Mouse (Mus musculus) liver, adult 2 months (tissue): ENCODE results near the gene Nr0b2.
"Not testable (repeated sequence)": the region's sequence is repeated elsewhere in the genome, so short reads cannot be mapped to it uniquely, and the experiment has no call there.

Source experiments
- CTCF ChIP-seq: fragments of 200-500 bp; IDR thresholded peaks from 2 replicates; pipeline ENCODE4 v1.5.1; 2011; ENCODE audit warnings: low read depth, low read length, control low read depth
- POLR2A ChIP-seq: fragments of 200-500 bp; IDR thresholded peaks from 2 replicates; pipeline ENCODE4 v1.6.1; 2011; ENCODE audit warnings: low read length, control low read depth; ENCODE audit not compliant: insufficient read depth; ENCODE audit errors: extremely low read depth

- TF ChIP-seq CTCF, POLR2A: not testable (repeated sequence)
Measured at GRCm38 (mm10) chr4:133512511-133512910, 40.7 kb upstream of the Nr0b2 start.
